Mouse (Mus musculus) midbrain, embryonic 10.5 days (tissue): ENCODE data around the gene Hist1h4f. TPM values are rescaled to one million over a fixed set of nuclear protein-coding genes. Genes with fewer than 3 reads are reported as not detected.
"Not testable (repeated sequence)": the region's sequence is repeated elsewhere in the genome, so short reads cannot be mapped to it uniquely, and the experiment has no call there.

Source experiments
- DNase-seq: peaks from one replicate; pipeline ENCODE4 v3.0.0-alpha.2; 2017; ENCODE audit warnings: low spot score
- H3K27ac ChIP-seq: fragments of 300-500 bp; sonication (generic); replicated peaks from 2 replicates; pipeline ENCODE4 v1.5.1; 2016; ENCODE audit warnings: mild to moderate bottlenecking
- H3K27me3 ChIP-seq: fragments of 300-500 bp; sonication (generic); 2 replicates; pipeline ENCODE4 v1.6.1; 2016; ENCODE audit warnings: low read depth, mild to moderate bottlenecking; ENCODE audit not compliant: poor library complexity, severe bottlenecking
- H3K36me3 ChIP-seq: fragments of 300-500 bp; sonication (generic); 2 replicates; pipeline ENCODE4 v1.6.1; 2016; ENCODE audit warnings: mild to moderate bottlenecking, moderate library complexity
- H3K4me1 ChIP-seq: fragments of 300-500 bp; sonication (generic); 2 replicates; pipeline ENCODE4 v1.6.1; 2016
- H3K4me3 ChIP-seq: fragments of 300-500 bp; sonication (generic); 2 replicates; pipeline ENCODE4 v1.5.1; 2016; ENCODE audit warnings: mild to moderate bottlenecking, moderate library complexity
- H3K9me3 ChIP-seq: fragments of 300-500 bp; sonication (generic); replicated peaks from 2 replicates; pipeline ENCODE4 v1.6.1; 2016; ENCODE audit warnings: mild to moderate bottlenecking
- WGBS: fragments of 180-500 bp; shearing (Covaris S2); methylation state at CpG from one replicate; pipeline ENCODE4 v1.1.7; 2016; 5-methylcytosine and 5-hydroxymethylcytosine counted together
- polyA plus RNA-seq: library from polyadenylated mRNA; unstranded; fragments of >200 nt; fragmentation: Nextera tagmentation; extraction: Ambion mirVana; gene quantifications from 2 replicates; pipeline ENCODE4 v1.2.1, GENCODE M21; 2016

Hist1h4f gene
- polyA plus RNA-seq, 1 experiment from 2014 or later = 1.7 TPM

GRCm38 (mm10) chr13:23542999-23543607, 8.3 kb downstream of the Hist1h4f start, which contains the start of gene Hist1h2bh:
Gene Hist1h2bh (minus strand): TSS chr13:23543392.
- WGBS = 0% methylated on average over 42 of the region's 42 CpGs
- Histone ChIP-seq H3K4me1 (peaks cover 17% of the 10 kb centered on the region), H3K27ac (peak within 1 kb of the TSS; percentile 95), H3K4me3 (peak within 1 kb of the TSS; percentile 60)
- not testable (repeated sequence) for H3K36me3 ChIP-seq, H3K9me3 ChIP-seq, H3K27me3 ChIP-seq
- DNase-seq = peak; percentile 79

- not testable (repeated sequence) for DNase-seq
- WGBS = 3% methylated on average over 3 of the region's 3 CpGs
Measured at GRCm38 (mm10) chr13:23542225-23542980, 9.0 kb downstream of the Hist1h4f start.

GRCm38 (mm10) chr13:23541497-23541896, 10.0 kb downstream of the Hist1h4f start:
- Histone ChIP-seq H3K9me3 (no peaks in the 10 kb centered on the region), H3K27ac (peak overlapping the region; percentile 95), H3K4me1 (peaks cover 32% of the 10 kb centered on the region), H3K4me3 (peak overlapping the region; percentile 60; the same call in 1 of the 2 replicates), H3K36me3 (no peaks in the 10 kb centered on the region), H3K27me3 (no peaks in the 10 kb centered on the region)
- 83% methylated on average over 3 of the region's 3 CpGs for WGBS
- DNase-seq = no peak

More at GRCm38 (mm10) chr13:23542225-23542980, 9.0 kb downstream of the Hist1h4f start:
- Histone ChIP-seq H3K4me3 (peak overlapping the region; percentile 60), H3K4me1 (peaks cover 23% of the 10 kb centered on the region), H3K27ac (peak overlapping the region; percentile 95)
- H3K27me3 ChIP-seq, H3K36me3 ChIP-seq, H3K9me3 ChIP-seq: not testable (repeated sequence)

GRCm38 (mm10) chr13:23539821-23540220, 11.6 kb downstream of the Hist1h4f start:
- not testable (repeated sequence) for H3K36me3 ChIP-seq, H3K9me3 ChIP-seq, DNase-seq, H3K27me3 ChIP-seq, H3K27ac ChIP-seq, H3K4me3 ChIP-seq
- 72% methylated on average over 1 of the region's 1 CpGs for WGBS
- H3K4me1 ChIP-seq = peaks cover 34% of the 10 kb centered on the region

GRCm38 (mm10) chr13:23538249-23538648, 13.2 kb downstream of the Hist1h4f start:
- Histone ChIP-seq H3K36me3 (no peaks in the 10 kb centered on the region), H3K4me1 (peaks cover 42% of the 10 kb centered on the region), H3K27ac (peak overlapping the region; percentile 61), H3K4me3 (0 out of 2 replicates have a peak overlapping the region, but pooled peaks have one; percentile 7), H3K27me3 (no peaks in the 10 kb centered on the region), H3K9me3 (no peaks in the 10 kb centered on the region)
- WGBS = 84% methylated on average over 5 of the region's 5 CpGs
- DNase-seq = no peak

- WGBS = 82% methylated on average over 3 of the region's 3 CpGs
- peak overlapping the region; percentile 97 for H3K27ac ChIP-seq
- peak overlapping the region; percentile 65 for H3K4me3 ChIP-seq
- H3K9me3 ChIP-seq = no peaks in the 10 kb centered on the region
- no peak for DNase-seq
- no peaks in the 10 kb centered on the region for H3K36me3 ChIP-seq
- peaks cover 47% of the 10 kb centered on the region for H3K4me1 ChIP-seq
- H3K27me3 ChIP-seq = no peaks in the 10 kb centered on the region
Measured at GRCm38 (mm10) chr13:23537006-23537710, 14.3 kb downstream of the Hist1h4f start.

GRCm38 (mm10) chr13:23536076-23536822, 15.2 kb downstream of the Hist1h4f start:
- Histone ChIP-seq H3K4me1 (peaks cover 44% of the 10 kb centered on the region), H3K36me3 (no peaks in the 10 kb centered on the region), H3K27me3 (no peaks in the 10 kb centered on the region), H3K9me3 (no peaks in the 10 kb centered on the region), H3K27ac (peak overlapping the region; percentile 97), H3K4me3 (peak overlapping the region; percentile 65)
- DNase-seq = no peak
- 23% methylated on average over 7 of the region's 7 CpGs for WGBS

GRCm38 (mm10) chr13:23535137-23536075, 16.0 kb downstream of the Hist1h4f start, which contains the start of gene Hist1h3g:
Gene Hist1h3g (plus strand): TSS chr13:23535422.
- H3K36me3 ChIP-seq, H3K9me3 ChIP-seq, H3K27me3 ChIP-seq: not testable (repeated sequence)
- peak; percentile 92 for DNase-seq
- Histone ChIP-seq H3K4me3 (peak within 1 kb of the TSS; percentile 65), H3K4me1 (peaks cover 44% of the 10 kb centered on the region), H3K27ac (peak within 1 kb of the TSS; percentile 97)
- under 1% methylated on average over 53 of the region's 62 CpGs for WGBS

- H3K27ac ChIP-seq = peak overlapping the region; percentile 97
- DNase-seq = no peak
- H3K4me3 ChIP-seq = peak overlapping the region; percentile 65
- H3K4me1 ChIP-seq = peaks cover 47% of the 10 kb centered on the region
- H3K9me3 ChIP-seq = no peaks in the 10 kb centered on the region
- H3K27me3 ChIP-seq = no peaks in the 10 kb centered on the region
- WGBS = 2% methylated on average over 15 of the region's 15 CpGs
- no peaks in the 10 kb centered on the region for H3K36me3 ChIP-seq
Measured at GRCm38 (mm10) chr13:23534368-23535131, 16.9 kb downstream of the Hist1h4f start.

- Histone ChIP-seq H3K4me3 (peak within 1 kb of the TSS; percentile 65), H3K27ac (peak within 1 kb of the TSS; percentile 97), H3K4me1 (peaks cover 54% of the 10 kb centered on the region)
- H3K9me3 ChIP-seq, H3K27me3 ChIP-seq, H3K36me3 ChIP-seq: not testable (repeated sequence)
- peak; percentile 84 for DNase-seq
- WGBS = under 1% methylated on average over 31 of the region's 53 CpGs
Measured at GRCm38 (mm10) chr13:23533560-23534367, 17.7 kb downstream of the Hist1h4f start, which contains the start of gene Hist1h2af. Gene Hist1h2af (plus strand): TSS chr13:23533906.
